Mouse (Mus musculus): ENCODE data around the gene Cdkl3.
A peak's percentile ranks its signal among the peaks of the same experiment; 100 is the strongest.

Gene Cdkl3

DNA sequence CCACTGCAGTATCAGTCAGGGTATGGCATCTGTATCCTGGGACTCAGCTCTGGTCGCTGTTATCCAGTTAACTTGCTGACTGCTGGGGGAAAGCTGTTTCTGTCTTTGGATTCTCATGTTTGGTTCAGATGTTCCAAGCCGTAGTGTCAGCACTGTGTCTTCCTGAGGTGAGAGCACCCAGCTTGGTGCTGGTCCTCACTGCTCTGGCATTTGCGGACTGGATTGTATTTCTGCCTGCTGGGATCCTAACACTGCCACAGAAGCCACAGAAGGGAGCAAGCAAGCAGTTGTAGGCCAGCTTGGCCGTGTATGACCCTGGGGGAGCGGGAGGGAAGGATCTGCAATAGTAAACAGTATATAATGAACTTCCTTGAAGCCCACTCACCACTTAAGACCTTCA, 37.4 kb upstream of the Cdkl3 start:
- Histone ChIP-seq H3K36me3 (ENCODE audit: insufficient read depth, low read length) (peaks cover 31% of the 10 kb centered on the region), H3K4me3 (replicated peaks; ENCODE audit: low read length) (no peak overlapping the region), H3K9me3 (ENCODE audit: low read length) (no peaks in the 10 kb centered on the region), H3K4me1 (replicated peaks; ENCODE audit: low read depth, low read length) (peaks cover 35% of the 10 kb centered on the region), H3K27me3 (ENCODE audit: insufficient read depth, low read length) (no peaks in the 10 kb centered on the region)
- TF ChIP-seq NANOG (IDR thresholded peaks at IDR 0.05; ENCODE audit: borderline replicate concordance, low read length), result no peak
- no peak for TF ChIP-seq CTCF (conservative IDR thresholded peaks at IDR 0.05; ENCODE audit: low read length)
- TF ChIP-seq POU5F1 (IDR thresholded peaks at IDR 0.05; ENCODE audit: borderline replicate concordance, low read length), result no peak

DNA sequence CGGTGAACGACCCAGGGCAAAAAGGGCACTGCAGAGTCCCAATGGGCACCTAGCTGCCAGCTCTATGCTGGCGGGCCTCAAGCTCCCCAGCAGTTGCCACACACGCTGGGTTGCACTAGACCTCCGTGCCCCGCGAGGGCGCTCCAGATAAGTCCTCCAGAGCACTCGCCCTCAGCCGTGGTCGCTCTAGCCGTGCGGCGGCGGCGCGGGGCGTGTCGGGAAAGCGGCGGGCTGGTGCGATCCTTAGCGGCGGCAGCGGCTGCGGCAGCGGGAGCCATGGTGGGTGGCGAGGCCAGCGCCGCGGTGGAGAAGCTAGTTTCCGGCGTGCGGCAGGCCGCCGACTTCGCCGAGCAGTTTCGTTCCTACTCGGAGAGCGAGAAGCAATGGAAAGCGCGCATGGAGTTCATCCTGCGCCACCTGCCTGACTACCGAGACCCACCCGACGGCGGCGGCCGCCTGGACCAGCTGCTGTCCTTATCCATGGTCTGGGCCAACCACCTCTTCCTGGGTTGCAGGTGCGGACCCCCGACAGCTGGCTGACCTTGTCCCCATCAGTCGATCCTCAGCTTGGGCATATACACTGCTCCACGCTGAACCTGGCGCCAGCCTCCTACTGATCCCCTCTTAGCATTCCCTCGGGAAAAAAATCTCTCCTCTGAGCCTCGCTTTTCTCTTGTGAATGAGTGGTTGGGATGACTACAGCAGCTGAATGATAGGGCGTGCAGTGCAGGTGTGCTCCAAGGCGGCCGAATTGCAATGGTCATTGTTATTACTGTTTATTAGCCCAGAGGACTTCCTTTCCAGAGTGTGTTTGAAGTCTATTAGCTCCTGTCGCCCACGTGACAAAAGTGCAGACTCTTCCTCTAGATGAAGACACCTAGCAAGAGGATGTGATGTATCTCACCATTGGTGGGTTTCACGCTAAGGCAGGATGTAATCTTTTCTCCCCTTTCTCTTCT, 36.3 kb upstream of the Cdkl3 start, which contains the start of gene Cdkn2aipnl:
Cdkn2aipnl (plus strand) TSS at position 219 of the 959 bp plus-strand sequence.
- peak within 1 kb of the TSS; percentile 90 for H3K4me3 ChIP-seq (replicated peaks; ENCODE audit: low read length)
- TF ChIP-seq POU5F1 (IDR thresholded peaks at IDR 0.05; ENCODE audit: borderline replicate concordance, low read length) (no peak), CTCF (conservative IDR thresholded peaks at IDR 0.05; ENCODE audit: low read length) (peak; percentile 49)
- no peaks in the 10 kb centered on the region for H3K27me3 ChIP-seq (ENCODE audit: insufficient read depth, low read length)
- H3K9me3 ChIP-seq (ENCODE audit: low read length), result no peaks in the 10 kb centered on the region
- peaks cover 42% of the 10 kb centered on the region for H3K36me3 ChIP-seq (ENCODE audit: insufficient read depth, low read length)
- peaks cover 37% of the 10 kb centered on the region for H3K4me1 ChIP-seq (replicated peaks; ENCODE audit: low read depth, low read length)

DNA sequence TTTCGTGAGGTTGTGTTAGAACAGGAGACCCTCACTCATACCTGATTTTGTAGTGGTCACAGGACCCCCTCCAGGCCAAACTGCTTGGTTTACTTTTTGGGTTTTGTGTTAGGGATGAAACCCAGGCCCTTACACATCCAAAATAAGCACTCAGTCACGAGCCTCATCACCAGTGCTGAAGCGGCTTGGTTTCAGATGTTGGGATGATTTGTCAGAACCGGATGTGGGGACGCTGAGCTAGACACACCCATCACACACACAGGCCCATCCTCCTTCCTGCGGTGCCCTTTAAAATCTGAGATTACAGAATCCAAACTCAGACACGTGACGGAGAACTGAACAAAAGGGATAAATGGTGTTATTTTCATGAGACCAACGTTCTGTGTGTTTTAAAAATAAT, 35.1 kb upstream of the Cdkl3 start:
- TF ChIP-seq POU5F1 (IDR thresholded peaks at IDR 0.05; ENCODE audit: borderline replicate concordance, low read length) (no peak), CTCF (conservative IDR thresholded peaks at IDR 0.05; ENCODE audit: low read length) (no peak)
- Histone ChIP-seq H3K4me1 (replicated peaks; ENCODE audit: low read depth, low read length) (peaks cover 48% of the 10 kb centered on the region), H3K36me3 (ENCODE audit: insufficient read depth, low read length) (peaks cover 53% of the 10 kb centered on the region), H3K9me3 (ENCODE audit: low read length) (no peaks in the 10 kb centered on the region), H3K27me3 (ENCODE audit: insufficient read depth, low read length) (no peaks in the 10 kb centered on the region), H3K4me3 (replicated peaks; ENCODE audit: low read length) (peak overlapping the region; percentile 90)

DNA sequence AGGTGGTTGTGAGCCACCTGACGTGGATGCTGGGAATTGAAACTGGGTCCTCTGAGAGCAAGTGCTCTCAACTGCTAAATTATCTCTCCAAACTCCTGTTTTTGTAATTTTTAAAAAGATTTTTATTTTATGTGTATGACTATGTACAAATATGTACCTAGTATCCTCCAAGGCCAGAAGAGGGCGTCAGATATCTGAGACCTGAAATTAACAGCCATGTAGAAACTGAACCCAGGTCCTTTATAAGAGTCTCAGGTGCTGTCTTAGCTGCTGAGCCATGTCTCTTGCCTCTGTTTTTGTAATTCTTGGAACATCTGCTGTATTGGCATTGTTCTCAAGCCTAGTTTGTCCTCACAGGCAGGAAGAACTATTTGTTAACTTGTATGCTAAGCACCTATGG, 34.5 kb upstream of the Cdkl3 start:
- TF ChIP-seq CTCF (conservative IDR thresholded peaks at IDR 0.05; ENCODE audit: low read length) (no peak), POU5F1 (IDR thresholded peaks at IDR 0.05; ENCODE audit: borderline replicate concordance, low read length) (no peak), NANOG (IDR thresholded peaks at IDR 0.05; ENCODE audit: borderline replicate concordance, low read length) (no peak)
- H3K9me3 ChIP-seq (ENCODE audit: low read length), result no peaks in the 10 kb centered on the region
- peaks cover 48% of the 10 kb centered on the region for H3K4me1 ChIP-seq (replicated peaks; ENCODE audit: low read depth, low read length)
- peak overlapping the region; percentile 90; the same call in 1 of the 2 replicates for H3K4me3 ChIP-seq (replicated peaks; ENCODE audit: low read length)
- H3K27me3 ChIP-seq (ENCODE audit: insufficient read depth, low read length), result no peaks in the 10 kb centered on the region
- H3K36me3 ChIP-seq (ENCODE audit: insufficient read depth, low read length), result peaks cover 60% of the 10 kb centered on the region

DNA sequence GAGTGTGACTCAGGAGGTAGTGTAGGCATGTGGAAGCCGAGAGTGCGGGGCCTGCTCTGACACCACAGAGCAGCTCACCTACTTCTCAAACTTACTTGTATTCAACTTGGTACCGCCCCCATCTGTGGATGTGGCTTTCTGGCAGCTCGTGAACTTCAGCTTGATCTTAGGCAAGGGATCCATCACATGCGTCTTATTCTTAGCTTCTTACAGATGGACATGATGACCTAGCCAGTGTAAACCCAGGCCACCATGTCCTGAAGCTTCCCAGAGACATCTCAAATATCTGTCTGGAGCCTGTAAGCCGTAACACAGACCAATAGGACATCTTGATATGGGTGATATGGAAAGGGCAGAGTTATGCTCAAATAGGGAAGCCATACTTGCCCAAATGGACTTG, 32.4 kb upstream of the Cdkl3 start:
- Histone ChIP-seq H3K27me3 (ENCODE audit: insufficient read depth, low read length) (no peaks in the 10 kb centered on the region), H3K9me3 (ENCODE audit: low read length) (no peaks in the 10 kb centered on the region), H3K4me1 (replicated peaks; ENCODE audit: low read depth, low read length) (peaks cover 48% of the 10 kb centered on the region), H3K4me3 (replicated peaks; ENCODE audit: low read length) (no peak overlapping the region), H3K36me3 (ENCODE audit: insufficient read depth, low read length) (peaks cover 79% of the 10 kb centered on the region)
- TF ChIP-seq POU5F1 (IDR thresholded peaks at IDR 0.05; ENCODE audit: borderline replicate concordance, low read length) (no peak), CTCF (conservative IDR thresholded peaks at IDR 0.05; ENCODE audit: low read length) (no peak), NANOG (IDR thresholded peaks at IDR 0.05; ENCODE audit: borderline replicate concordance, low read length) (no peak)

DNA sequence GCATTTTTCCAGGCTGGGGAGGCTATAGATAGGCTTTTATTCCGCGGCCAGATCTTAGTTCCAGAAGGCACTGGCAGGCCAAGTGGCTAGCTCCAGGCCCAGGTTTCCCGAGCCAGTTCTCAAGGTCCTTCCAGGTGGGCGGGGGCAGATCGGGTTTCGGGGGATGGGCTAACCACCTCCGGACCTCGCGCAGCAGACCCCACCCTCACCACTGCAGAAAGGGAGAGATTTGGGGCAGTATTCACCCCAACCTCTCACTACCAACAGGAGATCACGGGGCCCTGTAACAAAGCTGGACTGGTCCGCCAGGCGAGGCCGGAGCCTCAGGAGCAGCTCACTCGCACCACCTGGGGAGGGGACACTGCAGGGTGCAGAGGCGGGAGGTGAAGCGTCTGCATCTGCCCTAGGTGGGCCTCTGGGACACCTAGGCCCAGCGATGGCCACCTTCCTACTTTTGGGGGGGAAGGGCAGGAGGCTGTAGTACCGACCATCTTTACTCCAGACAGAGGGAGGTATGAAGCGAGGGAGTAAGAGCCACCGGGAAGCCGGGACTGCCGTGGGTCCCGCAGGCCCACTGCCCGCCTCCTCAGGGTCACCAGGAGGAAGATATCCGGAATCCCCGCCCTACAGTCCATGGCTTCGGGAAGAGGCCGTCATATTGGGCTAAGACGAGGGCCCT, 4.3 kb upstream of the Cdkl3 start:
- peak overlapping the region; percentile 99 for H3K4me3 ChIP-seq (replicated peaks; ENCODE audit: low read length)
- H3K4me1 ChIP-seq (replicated peaks; ENCODE audit: low read depth, low read length), result peaks cover 69% of the 10 kb centered on the region
- TF ChIP-seq POU5F1 (IDR thresholded peaks at IDR 0.05; ENCODE audit: borderline replicate concordance, low read length), result no peak
- TF ChIP-seq CTCF (conservative IDR thresholded peaks at IDR 0.05; ENCODE audit: low read length), result no peak
- TF ChIP-seq NANOG (IDR thresholded peaks at IDR 0.05; ENCODE audit: borderline replicate concordance, low read length), result no peak
- H3K27me3 ChIP-seq (ENCODE audit: insufficient read depth, low read length), result no peaks in the 10 kb centered on the region
- no peaks in the 10 kb centered on the region for H3K9me3 ChIP-seq (ENCODE audit: low read length)
- peaks cover 43% of the 10 kb centered on the region for H3K36me3 ChIP-seq (ENCODE audit: insufficient read depth, low read length)

DNA sequence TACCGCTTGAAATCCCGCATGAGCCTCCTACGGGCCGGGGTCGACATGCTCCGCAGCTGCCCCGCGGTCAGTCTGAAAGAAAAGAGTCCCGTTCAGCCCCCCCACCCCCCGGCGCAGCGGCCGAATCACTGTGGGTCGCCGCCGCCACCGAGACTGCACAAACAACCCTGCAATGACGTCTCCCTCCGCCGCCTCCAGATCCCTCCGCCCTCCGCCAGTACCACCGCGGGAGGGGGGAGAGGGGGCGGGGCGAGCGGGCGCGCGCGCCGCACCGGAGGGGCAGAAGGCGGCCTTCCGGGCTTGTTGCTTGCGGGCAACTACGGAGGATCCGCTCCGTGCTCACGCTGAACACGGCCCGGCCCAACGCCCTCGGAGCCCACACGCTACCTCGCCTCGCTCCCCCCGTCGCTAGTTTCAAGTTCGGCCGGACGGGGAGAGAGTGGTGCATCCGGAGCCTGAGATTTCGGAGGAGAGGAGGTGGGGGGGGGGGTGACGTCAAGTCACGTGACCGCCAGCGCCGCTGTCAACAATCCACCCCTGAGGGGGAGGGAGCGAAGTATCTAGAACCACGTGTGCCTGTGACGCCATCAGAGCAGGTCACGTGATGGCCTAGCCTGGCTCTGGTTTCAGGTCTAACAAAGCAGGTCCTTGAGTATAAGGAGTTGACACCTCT, 3.6 kb upstream of the Cdkl3 start, which contains the start of gene Ube2b:
Ube2b (minus strand) TSS at position 473 of the 673 bp plus-strand sequence.
- Histone ChIP-seq H3K4me1 (replicated peaks; ENCODE audit: low read depth, low read length) (peaks cover 68% of the 10 kb centered on the region), H3K27me3 (ENCODE audit: insufficient read depth, low read length) (no peaks in the 10 kb centered on the region), H3K4me3 (replicated peaks; ENCODE audit: low read length) (peak within 1 kb of the TSS; percentile 99), H3K36me3 (ENCODE audit: insufficient read depth, low read length) (peaks cover 36% of the 10 kb centered on the region), H3K9me3 (ENCODE audit: low read length) (no peaks in the 10 kb centered on the region)
- TF ChIP-seq POU5F1 (IDR thresholded peaks at IDR 0.05; ENCODE audit: borderline replicate concordance, low read length) (no peak), NANOG (IDR thresholded peaks at IDR 0.05; ENCODE audit: borderline replicate concordance, low read length) (no peak), CTCF (conservative IDR thresholded peaks at IDR 0.05; ENCODE audit: low read length) (no peak)

DNA sequence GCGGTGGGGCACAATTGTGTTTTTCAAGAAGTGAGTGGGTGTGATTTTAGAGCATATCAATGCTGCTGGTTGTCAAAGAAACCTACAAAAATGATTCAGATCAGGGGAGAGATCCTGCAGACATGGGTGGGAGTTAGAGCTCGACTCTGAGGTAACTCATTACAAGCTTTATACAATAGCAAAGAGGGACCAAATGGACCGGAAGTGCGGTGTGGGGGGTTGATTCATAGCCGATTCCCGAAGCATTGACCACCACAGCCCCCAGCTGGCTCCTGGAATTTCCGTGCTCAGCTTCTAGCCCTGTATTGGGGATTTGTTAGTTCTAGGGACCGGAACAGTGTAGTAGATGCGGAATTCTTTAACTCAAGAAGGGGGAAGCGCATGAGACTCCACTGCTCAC, 2.7 kb upstream of the Cdkl3 start:
- TF ChIP-seq POU5F1 (IDR thresholded peaks at IDR 0.05; ENCODE audit: borderline replicate concordance, low read length) (no peak), CTCF (conservative IDR thresholded peaks at IDR 0.05; ENCODE audit: low read length) (no peak), NANOG (IDR thresholded peaks at IDR 0.05; ENCODE audit: borderline replicate concordance, low read length) (no peak)
- Histone ChIP-seq H3K9me3 (ENCODE audit: low read length) (no peaks in the 10 kb centered on the region), H3K4me3 (replicated peaks; ENCODE audit: low read length) (peak overlapping the region; percentile 99), H3K36me3 (ENCODE audit: insufficient read depth, low read length) (peaks cover 27% of the 10 kb centered on the region), H3K4me1 (replicated peaks; ENCODE audit: low read depth, low read length) (peaks cover 72% of the 10 kb centered on the region), H3K27me3 (ENCODE audit: insufficient read depth, low read length) (no peaks in the 10 kb centered on the region)
